Mouse (Mus musculus) cerebellum, adult 2 months (tissue): ENCODE data around the gene Avil. TPM values are rescaled to one million over a fixed set of nuclear protein-coding genes. Genes with fewer than 3 reads are reported as not detected.

ENCODE experiments used
- DNase-seq, 2 experiments: peaks; one replicate each; pipeline ENCODE4 v3.0.0; 2021
- H3K27ac ChIP-seq: fragments of 200-500 bp; 2 replicates; pipeline ENCODE4 v1.5.1; 2012; ENCODE audit warnings: low read length, control low read depth, inconsistent platforms; ENCODE audit not compliant: insufficient read depth
- H3K27me3 ChIP-seq: fragments of 200-500 bp; 2 replicates; pipeline ENCODE4 v1.6.1; 2012; ENCODE audit warnings: inconsistent platforms, mild to moderate bottlenecking, low read length, moderate library complexity; ENCODE audit not compliant: control insufficient read depth, insufficient read depth
- H3K4me1 ChIP-seq: fragments of 200-500 bp; 2 replicates; pipeline ENCODE4 v1.6.1; 2011; ENCODE audit warnings: low read length; ENCODE audit not compliant: control insufficient read depth, insufficient read depth
- H3K4me3 ChIP-seq: fragments of 200-500 bp; replicated peaks from 2 replicates; pipeline ENCODE3; 2011; ENCODE audit warnings: mild to moderate bottlenecking, low read depth, low read length, control low read depth; ENCODE audit not compliant: insufficient read depth
- CTCF ChIP-seq: fragments of 200-500 bp; IDR thresholded peaks from 2 replicates; pipeline ENCODE4 v1.5.1; 2011; ENCODE audit warnings: low read depth, mild to moderate bottlenecking, control low read depth, low read length, moderate library complexity, borderline replicate concordance; ENCODE audit not compliant: insufficient read depth
- POLR2A ChIP-seq: fragments of 200-500 bp; IDR thresholded peaks from 2 replicates; pipeline ENCODE4 v1.6.1; 2011; ENCODE audit warnings: low read length, control low read depth, borderline replicate concordance; ENCODE audit not compliant: insufficient read depth
- WGBS: fragments of 180-500 bp; shearing (Covaris S2); methylation state at CpG from one replicate; pipeline ENCODE4 v1.1.7; 2018; 5-methylcytosine and 5-hydroxymethylcytosine counted together
- polyA plus RNA-seq: library from polyadenylated mRNA; depleted of rRNA; stranded (reverse); fragments of >200 nt; gene quantifications from 2 replicates; pipeline ENCODE4 v1.2.3, GENCODE M21; 2012

Gene Avil
- polyA plus RNA-seq, 1 experiment, result 0.54 TPM

DNA sequence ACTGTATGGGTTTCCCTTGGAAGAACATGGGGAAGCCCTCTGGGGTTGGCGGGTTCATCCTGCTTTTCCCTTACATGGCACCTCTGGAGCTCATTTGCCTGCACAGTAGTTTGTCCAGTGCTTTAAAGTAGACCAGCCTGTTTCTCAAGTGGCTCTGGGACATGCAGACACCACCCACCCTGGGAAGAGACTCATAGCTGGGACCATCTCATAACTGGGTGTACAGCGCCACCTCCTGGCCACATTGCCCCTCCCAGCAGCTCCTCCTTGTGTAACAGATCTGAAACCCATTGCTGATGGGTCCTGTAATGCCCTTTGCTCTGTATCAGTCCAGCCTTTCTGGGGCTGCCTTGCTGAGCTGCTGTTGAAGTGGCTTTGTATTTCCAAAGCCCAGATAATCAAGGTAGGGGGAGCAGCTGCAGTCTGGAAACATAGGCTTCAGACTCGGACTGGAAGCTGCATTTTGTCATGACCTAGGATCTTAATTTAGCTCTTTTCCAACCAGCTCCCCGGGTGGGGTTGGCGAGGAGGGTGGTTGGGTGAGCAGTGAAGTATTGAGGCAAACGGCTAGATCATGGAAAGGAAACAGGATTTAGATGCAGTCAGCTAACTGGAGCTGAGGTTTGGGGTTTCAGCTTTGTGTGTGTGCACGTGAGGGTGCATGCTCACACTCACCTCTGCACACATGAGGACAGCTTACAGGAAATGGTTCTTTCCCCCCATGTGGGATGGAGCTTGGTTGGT is 10.0 kb upstream of the Avil start:
- TF ChIP-seq POLR2A, result no peak
- peak; percentile 99 for TF ChIP-seq CTCF
- peak; percentile 80 to 88 for DNase-seq
- Histone ChIP-seq H3K27me3 (no peaks in the 10 kb centered on the region), H3K27ac (peak overlapping the region; percentile 52; the same call in 1 of the 2 replicates), H3K4me1 (peaks cover 66% of the 10 kb centered on the region), H3K4me3 (peak overlapping the region; percentile 19)
- 8% methylated on average over 7 of the region's 7 CpGs for WGBS

DNA sequence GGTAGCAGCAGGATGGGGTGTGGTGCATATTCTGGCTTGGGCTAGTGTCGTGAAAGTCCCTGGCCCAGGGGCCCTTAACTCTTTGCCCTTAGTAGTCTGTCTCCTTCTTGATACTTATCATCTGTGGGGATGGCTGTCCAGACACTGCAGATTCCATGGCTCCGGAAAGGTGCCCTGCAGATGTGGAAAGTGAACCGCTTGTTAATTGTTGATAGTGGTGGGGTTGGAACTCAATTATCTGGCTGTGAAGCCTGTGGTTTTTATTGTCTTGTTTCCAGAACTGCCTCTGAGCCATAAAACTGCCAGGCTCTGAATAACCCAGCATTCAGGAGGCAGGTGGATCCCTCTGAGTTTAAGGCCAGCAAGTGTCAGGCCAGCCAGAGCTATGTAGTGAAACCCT is 8.8 kb upstream of the Avil start:
- Histone ChIP-seq H3K4me1 (peaks cover 57% of the 10 kb centered on the region), H3K27me3 (no peaks in the 10 kb centered on the region), H3K4me3 (no peak overlapping the region), H3K27ac (no peak overlapping the region)
- TF ChIP-seq CTCF (no peak), POLR2A (no peak)
- 11% methylated on average over 3 of the region's 3 CpGs for WGBS
- DNase-seq, result no peak

DNA sequence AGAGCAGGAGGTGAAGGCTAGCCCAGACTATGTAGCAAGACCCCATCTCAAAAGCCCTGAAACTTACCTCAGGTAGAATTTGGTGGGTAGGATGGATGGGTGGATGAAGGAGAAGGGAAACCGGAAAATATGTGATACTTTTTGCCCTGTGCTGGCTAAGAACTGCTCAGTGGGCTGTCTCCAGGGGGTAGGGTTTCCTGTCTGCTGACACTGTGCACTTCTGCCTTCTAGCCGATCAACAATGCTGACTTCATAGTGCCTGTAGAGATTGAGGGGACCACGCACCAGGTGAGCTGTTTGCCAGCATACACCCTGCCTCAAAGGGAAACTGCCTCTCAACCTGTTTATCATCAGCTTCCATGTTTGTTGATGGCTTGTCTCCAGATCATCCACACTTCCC is 6.9 kb upstream of the Avil start:
- peaks cover 40% of the 10 kb centered on the region for H3K4me1 ChIP-seq
- no peaks in the 10 kb centered on the region for H3K27me3 ChIP-seq
- H3K27ac ChIP-seq, result no peak overlapping the region
- TF ChIP-seq CTCF (no peak), POLR2A (no peak)
- no peak for DNase-seq
- no peak overlapping the region for H3K4me3 ChIP-seq
- 51% methylated on average over 3 of the region's 3 CpGs for WGBS

DNA sequence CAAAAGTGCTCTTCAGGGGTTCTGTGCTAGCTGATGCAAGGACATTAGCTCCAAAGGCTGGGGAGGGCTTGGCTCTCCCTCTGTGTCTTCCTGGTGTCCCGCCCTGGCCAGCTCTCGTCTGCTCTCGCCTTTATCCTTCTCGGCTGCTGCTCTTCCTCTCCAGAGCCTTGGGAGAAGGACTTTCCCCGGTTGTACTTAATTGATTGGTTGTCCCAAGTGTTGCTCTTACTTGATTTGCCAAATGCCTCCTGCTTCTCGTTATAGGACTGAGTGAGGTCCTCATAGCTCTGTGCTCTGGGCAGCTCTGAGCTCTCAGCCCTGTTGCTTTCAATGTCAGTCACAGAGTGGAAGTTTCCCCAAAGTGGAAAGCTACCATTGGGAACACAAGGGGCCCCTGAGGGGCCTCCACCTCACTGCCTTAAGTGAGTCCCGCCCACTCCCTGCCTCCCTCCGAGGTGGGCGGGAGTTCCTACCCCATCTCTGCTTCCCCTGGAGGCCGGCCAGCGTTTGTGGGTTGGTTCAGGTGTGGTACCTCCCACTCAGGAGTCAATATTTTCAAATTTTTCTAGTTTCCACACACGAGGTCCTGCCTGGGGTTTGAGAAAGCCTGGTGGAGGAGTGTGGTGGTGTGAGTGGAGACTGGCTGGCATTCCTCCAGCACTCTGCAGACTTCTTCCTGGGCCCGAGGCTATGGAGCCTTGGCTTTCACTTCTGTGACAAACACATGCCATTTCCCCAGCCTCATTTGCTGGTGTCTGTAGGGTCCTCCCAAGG is 3.0 kb upstream of the Avil start:
- Histone ChIP-seq H3K27me3 (no peaks in the 10 kb centered on the region), H3K4me3 (no peak overlapping the region), H3K27ac (no peak overlapping the region), H3K4me1 (peaks cover 17% of the 10 kb centered on the region)
- WGBS, result 54% methylated on average over 13 of the region's 13 CpGs
- TF ChIP-seq CTCF (no peak), POLR2A (no peak)
- peak in 1 of 2 experiments; percentile 48 for DNase-seq

DNA sequence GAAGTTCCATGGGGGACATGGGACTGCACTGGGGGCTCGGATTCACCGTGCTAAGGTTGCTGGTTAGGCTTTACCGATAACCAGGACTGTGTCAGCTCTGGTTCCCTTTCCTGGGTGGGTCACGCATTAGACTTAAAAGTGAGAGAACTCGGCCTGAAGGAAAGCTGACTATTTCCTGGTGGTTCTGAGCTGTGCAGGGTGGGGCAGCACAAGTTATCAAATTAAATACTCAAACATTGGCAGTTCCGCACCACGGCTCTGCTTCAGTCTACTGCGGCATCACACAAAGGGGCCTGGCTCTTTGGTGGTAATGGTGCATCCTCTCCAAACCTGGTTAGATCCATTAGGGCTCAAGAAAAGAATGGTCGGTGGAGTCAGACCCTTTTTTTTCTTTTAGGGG is 788 bp downstream of the Avil start:
- no peak for TF ChIP-seq CTCF
- no peak for TF ChIP-seq POLR2A
- peaks cover 3% of the 10 kb centered on the region; the same call in 1 of the 2 replicates for H3K4me1 ChIP-seq
- H3K27me3 ChIP-seq, result no peaks in the 10 kb centered on the region
- no peak overlapping the region for H3K27ac ChIP-seq
- H3K4me3 ChIP-seq, result no peak overlapping the region
- no peak for DNase-seq
- 82% methylated on average over 9 of the region's 9 CpGs for WGBS

DNA sequence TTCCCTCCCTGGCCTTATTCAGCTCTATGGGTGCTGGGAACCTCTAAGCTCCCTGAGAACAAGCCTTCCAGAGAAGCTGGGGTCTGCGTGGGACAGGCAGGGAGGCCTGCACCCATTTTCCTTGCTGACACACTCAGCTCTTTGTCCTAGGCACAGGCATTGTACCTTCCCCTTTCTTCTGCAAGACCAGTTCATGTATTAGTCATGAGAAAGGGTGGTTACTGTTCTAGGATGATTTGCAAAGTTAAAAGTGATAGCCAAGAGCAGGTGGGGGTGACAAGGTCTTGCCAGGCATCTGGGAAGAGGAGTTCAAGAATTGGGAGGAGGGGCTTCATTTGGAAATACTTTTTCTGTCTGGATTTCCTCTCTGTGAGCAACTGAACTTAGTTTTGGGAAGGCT is 1.5 kb downstream of the Avil start:
- WGBS, result 72% methylated on average over 1 of the region's 1 CpGs
- H3K27ac ChIP-seq, result no peak overlapping the region
- no peak for DNase-seq

DNA sequence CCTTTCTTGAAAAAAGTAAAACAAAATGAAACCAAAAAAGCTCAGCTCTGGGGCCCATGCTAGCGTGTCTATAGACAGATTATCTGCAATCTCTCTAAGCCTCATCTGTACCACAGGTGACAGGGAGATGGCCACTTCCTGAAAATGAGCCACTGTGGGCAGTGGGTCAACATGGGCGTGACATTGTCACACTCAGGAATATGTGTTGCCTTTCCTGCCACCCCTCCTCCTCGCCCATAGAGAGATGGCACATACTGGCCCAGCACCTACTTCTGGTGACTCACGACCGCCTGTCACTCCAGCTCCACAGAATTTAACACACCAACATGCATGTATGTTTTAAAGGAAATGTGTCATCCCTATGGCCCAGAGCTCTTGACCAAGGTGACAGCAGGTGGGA is 2.3 kb downstream of the Avil start:
- H3K4me1 ChIP-seq, result peaks cover 3% of the 10 kb centered on the region; the same call in 1 of the 2 replicates
- no peaks in the 10 kb centered on the region for H3K27me3 ChIP-seq
- no peak for DNase-seq
- no peak overlapping the region for H3K27ac ChIP-seq
- WGBS, result 91% methylated on average over 5 of the region's 5 CpGs
- H3K4me3 ChIP-seq, result no peak overlapping the region
- TF ChIP-seq CTCF, result no peak
- no peak for TF ChIP-seq POLR2A

More for the DNA sequence above, 1.5 kb downstream of the Avil start:
- H3K4me3 ChIP-seq, result no peak overlapping the region
- H3K4me1 ChIP-seq, result peaks cover 3% of the 10 kb centered on the region; the same call in 1 of the 2 replicates
- TF ChIP-seq POLR2A (no peak), CTCF (no peak)
- no peaks in the 10 kb centered on the region for H3K27me3 ChIP-seq

DNA sequence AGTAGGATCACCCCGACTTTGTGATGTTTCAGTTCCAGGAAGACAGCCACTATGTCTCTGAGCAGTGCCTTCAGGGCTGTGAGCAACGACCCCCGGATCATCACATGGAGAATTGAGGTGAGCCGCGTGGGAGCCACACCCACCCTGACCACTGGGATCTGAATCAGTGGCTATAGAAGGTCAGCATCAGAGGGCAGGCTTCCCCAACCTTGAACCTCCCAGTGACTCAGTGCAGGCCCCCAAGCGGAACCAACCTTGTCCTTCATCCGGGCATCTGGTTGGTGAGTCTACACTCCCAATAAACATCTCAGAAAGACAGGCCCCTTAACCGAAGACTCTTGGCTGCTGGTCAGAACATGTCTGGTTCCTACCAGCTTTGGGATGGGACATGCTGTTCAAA is 2.8 kb downstream of the Avil start:
- Histone ChIP-seq H3K4me1 (no peaks in the 10 kb centered on the region), H3K4me3 (no peak overlapping the region), H3K27me3 (no peaks in the 10 kb centered on the region), H3K27ac (no peak overlapping the region)
- DNase-seq, result no peak
- TF ChIP-seq CTCF (no peak), POLR2A (no peak)
- WGBS, result 86% methylated on average over 8 of the region's 8 CpGs
